Mouse (Mus musculus) olfactory bulb, adult 2 months (tissue): ENCODE data around the gene Sec14l1.

Source experiments
- CTCF ChIP-seq: fragments of 200-500 bp; IDR thresholded peaks from 2 replicates; pipeline ENCODE4 v1.5.1; 2012; ENCODE audit warnings: low read depth, mild to moderate bottlenecking, low read length, moderate library complexity; ENCODE audit not compliant: insufficient read depth
- POLR2A ChIP-seq: fragments of 200-500 bp; IDR thresholded peaks from 2 replicates; pipeline ENCODE4 v1.6.1; 2012; ENCODE audit warnings: mild to moderate bottlenecking, low read depth, low read length, moderate library complexity; ENCODE audit not compliant: insufficient read depth

DNA sequence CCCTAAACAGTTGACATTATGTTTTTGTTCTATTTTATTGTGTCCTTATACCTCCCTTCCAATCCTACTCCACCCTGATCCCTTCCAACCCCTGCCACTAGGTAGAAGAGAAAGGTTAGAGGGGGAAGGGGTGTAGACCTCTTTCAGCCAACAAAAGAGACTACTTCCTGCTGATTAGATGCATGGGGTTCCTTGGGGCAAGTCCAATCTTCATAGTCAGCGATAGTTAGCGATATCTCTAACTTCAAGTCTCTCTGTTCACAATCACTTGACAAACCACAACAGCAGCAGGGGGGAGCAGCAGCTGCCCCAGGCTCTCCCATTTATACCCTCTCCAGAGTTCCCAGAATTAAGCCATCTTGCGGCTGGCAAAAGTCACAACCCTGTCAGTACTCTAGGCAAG, 2.3 kb upstream of the Sec14l1 start:
- no peak for TF ChIP-seq POLR2A
- no peak for TF ChIP-seq CTCF
